Mouse (Mus musculus): ENCODE measurements around the gene Gm20388. TPM values are rescaled to one million over a fixed set of nuclear protein-coding genes. Genes with fewer than 3 reads are reported as not detected.

Gene Gm20388
- total and polyA plus RNA-seq, 3 experiments: 0.02 to 0.05 TPM; not detected in 1

- no peak for TF ChIP-seq GATA2 (IDR thresholded peaks at IDR 0.05; ENCODE audit: borderline replicate concordance, low read depth, low read length)
- no peak for TF ChIP-seq TAL1 (conservative IDR thresholded peaks at IDR 0.05; ENCODE audit: low read depth, low read length)
- no peak for TF ChIP-seq GATA1 (IDR thresholded peaks at IDR 0.05; ENCODE audit: borderline replicate concordance, low read length)
- TF ChIP-seq POLR2AphosphoS5 (IDR thresholded peaks at IDR 0.05; ENCODE audit: insufficient replicate concordance, low read depth, low read length): no peak
- TF ChIP-seq CTCF (IDR thresholded peaks at IDR 0.05; ENCODE audit: low read depth, low read length): no peak
- no peaks in the 10 kb centered on the region for H3K4me1 ChIP-seq (ENCODE audit: insufficient read depth, low read depth, low read length)
- DNase-seq (ENCODE audit: low spot score) (no peak), ATAC-seq (ENCODE audit: extremely low read depth, insufficient number of reproducible peaks, low FRiP score, poor library complexity, severe bottlenecking) (no peak)
- no peak overlapping the region for H3K4me3 ChIP-seq (ENCODE audit: low read depth, low read length)
- no peaks in the 10 kb centered on the region for H3K36me3 ChIP-seq (replicated peaks)
- no peaks in the 10 kb centered on the region for H3K27me3 ChIP-seq (ENCODE audit: insufficient read depth, low read length)
- H3K9me3 ChIP-seq (replicated peaks): peaks cover 84% of the 10 kb centered on the region
Measured at GRCm38 (mm10) chr8:120755306-120756297, 845.0 kb downstream of the Gm20388 start.

GRCm38 (mm10) chr8:120758005-120758404, 847.4 kb downstream of the Gm20388 start:
- no peaks in the 10 kb centered on the region for H3K27me3 ChIP-seq (ENCODE audit: insufficient read depth, low read length)
- DNase-seq (ENCODE audit: low spot score) (no peak), ATAC-seq (ENCODE audit: extremely low read depth, insufficient number of reproducible peaks, low FRiP score, poor library complexity, severe bottlenecking) (no peak)
- peaks cover 81% of the 10 kb centered on the region for H3K9me3 ChIP-seq (replicated peaks)
- no peaks in the 10 kb centered on the region for H3K4me1 ChIP-seq (ENCODE audit: insufficient read depth, low read depth, low read length)
- TF ChIP-seq POLR2AphosphoS5 (IDR thresholded peaks at IDR 0.05; ENCODE audit: insufficient replicate concordance, low read depth, low read length) (no peak), GATA2 (IDR thresholded peaks at IDR 0.05; ENCODE audit: borderline replicate concordance, low read depth, low read length) (no peak), GATA1 (IDR thresholded peaks at IDR 0.05; ENCODE audit: borderline replicate concordance, low read length) (no peak), CTCF (IDR thresholded peaks at IDR 0.05; ENCODE audit: low read depth, low read length) (no peak), TAL1 (conservative IDR thresholded peaks at IDR 0.05; ENCODE audit: low read depth, low read length) (no peak)
- H3K36me3 ChIP-seq (replicated peaks): no peaks in the 10 kb centered on the region
- no peak overlapping the region for H3K4me3 ChIP-seq (ENCODE audit: low read depth, low read length)

- ATAC-seq (ENCODE audit: extremely low read depth, insufficient number of reproducible peaks, low FRiP score, poor library complexity, severe bottlenecking) (no peak), DNase-seq (ENCODE audit: low spot score) (no peak)
- H3K4me1 ChIP-seq (ENCODE audit: insufficient read depth, low read depth, low read length): no peaks in the 10 kb centered on the region
- no peaks in the 10 kb centered on the region for H3K27me3 ChIP-seq (ENCODE audit: insufficient read depth, low read length)
- H3K36me3 ChIP-seq (replicated peaks): no peaks in the 10 kb centered on the region
- no peak for TF ChIP-seq TAL1 (conservative IDR thresholded peaks at IDR 0.05; ENCODE audit: low read depth, low read length)
- H3K9me3 ChIP-seq (replicated peaks): peaks cover 77% of the 10 kb centered on the region
- no peak overlapping the region for H3K4me3 ChIP-seq (ENCODE audit: low read depth, low read length)
Measured at GRCm38 (mm10) chr8:120759847-120760246, 849.2 kb downstream of the Gm20388 start.

- Histone ChIP-seq H3K4me1 (ENCODE audit: insufficient read depth, low read depth, low read length) (no peaks in the 10 kb centered on the region), H3K36me3 (replicated peaks) (no peaks in the 10 kb centered on the region), H3K4me3 (ENCODE audit: low read depth, low read length) (no peak overlapping the region), H3K9me3 (replicated peaks) (peaks cover 78% of the 10 kb centered on the region), H3K27me3 (ENCODE audit: insufficient read depth, low read length) (no peaks in the 10 kb centered on the region)
- no peak for DNase-seq (ENCODE audit: low spot score)
- TF ChIP-seq CTCF (IDR thresholded peaks at IDR 0.05; ENCODE audit: low read depth, low read length) (no peak), POLR2AphosphoS5 (IDR thresholded peaks at IDR 0.05; ENCODE audit: insufficient replicate concordance, low read depth, low read length) (no peak), GATA1 (IDR thresholded peaks at IDR 0.05; ENCODE audit: borderline replicate concordance, low read length) (no peak), TAL1 (conservative IDR thresholded peaks at IDR 0.05; ENCODE audit: low read depth, low read length) (no peak), GATA2 (IDR thresholded peaks at IDR 0.05; ENCODE audit: borderline replicate concordance, low read depth, low read length) (no peak)
- no peak for ATAC-seq (ENCODE audit: extremely low read depth, insufficient number of reproducible peaks, low FRiP score, poor library complexity, severe bottlenecking)
Measured at GRCm38 (mm10) chr8:120760341-120761215, 849.9 kb downstream of the Gm20388 start.

DNA sequence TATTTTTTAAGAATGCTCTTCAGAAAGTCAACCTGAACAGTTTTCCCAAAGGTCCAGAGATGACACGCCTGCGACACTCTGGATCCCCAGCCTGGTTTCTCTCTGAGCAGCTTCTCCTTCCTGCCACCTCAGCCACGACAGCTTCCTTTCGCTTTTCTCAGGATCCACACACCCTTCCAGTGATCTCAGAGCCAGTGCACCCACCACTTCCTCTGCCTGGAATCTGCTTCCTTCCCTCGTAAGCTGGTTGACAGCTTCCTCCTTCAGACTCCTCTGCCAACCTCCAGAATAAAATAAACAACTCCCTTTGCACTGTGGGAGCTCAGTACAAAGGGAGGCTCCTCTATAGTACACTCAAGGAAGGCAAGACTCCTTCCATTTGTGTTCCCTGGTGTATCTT, 852.6 kb downstream of the Gm20388 start:
- TF ChIP-seq TAL1 (conservative IDR thresholded peaks at IDR 0.05; ENCODE audit: low read depth, low read length) (no peak), CTCF (IDR thresholded peaks at IDR 0.05; ENCODE audit: low read depth, low read length) (no peak), GATA2 (IDR thresholded peaks at IDR 0.05; ENCODE audit: borderline replicate concordance, low read depth, low read length) (no peak), POLR2AphosphoS5 (IDR thresholded peaks at IDR 0.05; ENCODE audit: insufficient replicate concordance, low read depth, low read length) (no peak), GATA1 (IDR thresholded peaks at IDR 0.05; ENCODE audit: borderline replicate concordance, low read length) (no peak)
- H3K9me3 ChIP-seq (replicated peaks): peaks cover 80% of the 10 kb centered on the region
- no peaks in the 10 kb centered on the region for H3K27me3 ChIP-seq (ENCODE audit: insufficient read depth, low read length)
- DNase-seq (ENCODE audit: low spot score) (no peak), ATAC-seq (ENCODE audit: extremely low read depth, insufficient number of reproducible peaks, low FRiP score, poor library complexity, severe bottlenecking) (no peak)
- no peaks in the 10 kb centered on the region for H3K36me3 ChIP-seq (replicated peaks)
- H3K4me3 ChIP-seq (ENCODE audit: low read depth, low read length): no peak overlapping the region
- H3K4me1 ChIP-seq (ENCODE audit: insufficient read depth, low read depth, low read length): no peaks in the 10 kb centered on the region

- no peaks in the 10 kb centered on the region for H3K27me3 ChIP-seq (ENCODE audit: insufficient read depth, low read length)
Measured at GRCm38 (mm10) chr8:120764638-120765037, 854.0 kb downstream of the Gm20388 start.

More at GRCm38 (mm10) chr8:120764638-120765037, 854.0 kb downstream of the Gm20388 start:
- Histone ChIP-seq H3K9me3 (replicated peaks) (peaks cover 82% of the 10 kb centered on the region), H3K4me1 (ENCODE audit: insufficient read depth, low read depth, low read length) (no peaks in the 10 kb centered on the region), H3K4me3 (ENCODE audit: low read depth, low read length) (no peak overlapping the region), H3K36me3 (replicated peaks) (no peaks in the 10 kb centered on the region)
- TF ChIP-seq CTCF (IDR thresholded peaks at IDR 0.05; ENCODE audit: low read depth, low read length) (no peak), GATA1 (IDR thresholded peaks at IDR 0.05; ENCODE audit: borderline replicate concordance, low read length) (no peak), TAL1 (conservative IDR thresholded peaks at IDR 0.05; ENCODE audit: low read depth, low read length) (no peak), GATA2 (IDR thresholded peaks at IDR 0.05; ENCODE audit: borderline replicate concordance, low read depth, low read length) (no peak), POLR2AphosphoS5 (IDR thresholded peaks at IDR 0.05; ENCODE audit: insufficient replicate concordance, low read depth, low read length) (no peak)
- ATAC-seq (ENCODE audit: extremely low read depth, insufficient number of reproducible peaks, low FRiP score, poor library complexity, severe bottlenecking) (no peak), DNase-seq (ENCODE audit: low spot score) (no peak)

Data from G1E (cell line).